Mouse (Mus musculus) olfactory bulb, adult 2 months (tissue): ENCODE results near the gene Prdm16.

Experiments used
- CTCF ChIP-seq: fragments of 200-500 bp; IDR thresholded peaks from 2 replicates; pipeline ENCODE4 v1.5.1; 2012; ENCODE audit warnings: low read depth, mild to moderate bottlenecking, low read length, moderate library complexity; ENCODE audit not compliant: insufficient read depth
- POLR2A ChIP-seq: fragments of 200-500 bp; IDR thresholded peaks from 2 replicates; pipeline ENCODE4 v1.6.1; 2012; ENCODE audit warnings: mild to moderate bottlenecking, low read depth, low read length, moderate library complexity; ENCODE audit not compliant: insufficient read depth

GRCm38 (mm10) chr4:154642496-154642895, 5.8 kb upstream of the Prdm16 start:
- no peak for TF ChIP-seq POLR2A
- no peak for TF ChIP-seq CTCF
